Mouse (Mus musculus) lung, adult 2 months (tissue): ENCODE measurements around the gene Drd4.
A peak's percentile ranks its signal among the peaks of the same experiment; 100 is the strongest.

Source experiments
- CTCF ChIP-seq: fragments of 200-500 bp; IDR thresholded peaks from 2 replicates; pipeline ENCODE4 v1.5.1; 2011; ENCODE audit warnings: mild to moderate bottlenecking, low read length, control low read depth; ENCODE audit not compliant: insufficient read depth
- POLR2A ChIP-seq: fragments of 200-500 bp; IDR thresholded peaks from 2 replicates; pipeline ENCODE4 v1.6.1; 2011; ENCODE audit warnings: low read depth, mild to moderate bottlenecking, control low read depth, low read length, borderline replicate concordance; ENCODE audit errors: extremely low read depth

DNA sequence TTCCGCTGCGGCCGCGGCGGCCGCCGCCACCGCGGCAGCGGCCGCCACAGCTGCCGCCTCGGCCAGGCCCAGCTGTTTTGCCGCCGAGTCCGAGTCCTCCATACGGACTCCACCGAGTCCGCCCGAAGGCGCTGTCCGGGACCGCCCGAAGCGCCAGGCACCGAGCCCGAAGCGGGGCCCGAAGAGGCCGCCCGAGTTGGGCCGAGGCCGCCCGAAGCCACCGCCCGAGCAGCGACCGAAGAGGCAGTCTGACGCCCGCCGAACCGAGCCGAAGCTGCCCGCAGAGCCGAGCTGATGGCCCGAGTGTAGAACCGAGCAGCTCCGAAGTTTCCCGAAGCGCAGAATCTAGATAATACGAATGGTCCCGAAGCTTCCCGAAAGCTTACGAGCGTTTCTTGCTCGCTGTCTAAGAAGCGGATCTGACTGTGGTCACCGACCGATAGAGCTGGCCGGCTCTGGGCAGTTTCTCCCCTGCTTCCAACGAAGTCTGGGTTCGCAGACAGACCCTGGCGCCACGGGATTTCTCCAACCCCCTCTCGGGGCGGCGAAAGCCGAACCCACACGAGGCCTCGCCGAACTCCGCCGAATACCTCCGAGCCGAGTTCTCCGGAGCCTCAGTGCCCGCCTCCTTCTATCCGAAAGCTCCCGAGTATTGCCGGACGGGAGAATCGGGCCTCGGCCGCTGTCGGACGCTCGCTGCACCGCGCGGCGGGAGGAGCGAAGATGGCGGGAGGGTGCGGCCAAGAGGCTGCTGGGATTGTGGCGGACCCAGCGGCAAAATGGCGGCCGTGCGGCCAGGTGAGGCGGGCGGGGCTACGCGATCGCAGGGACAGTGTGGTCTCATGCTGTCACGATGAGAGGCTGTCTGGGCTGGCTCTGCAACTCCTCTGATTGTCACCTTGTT is 35.9 kb downstream of the Drd4 start, which contains the start of the genes Deaf1 and Tmem80:
- TF ChIP-seq CTCF (no peak), POLR2A (peak; percentile 91)
